In the genomic region with DNA sequence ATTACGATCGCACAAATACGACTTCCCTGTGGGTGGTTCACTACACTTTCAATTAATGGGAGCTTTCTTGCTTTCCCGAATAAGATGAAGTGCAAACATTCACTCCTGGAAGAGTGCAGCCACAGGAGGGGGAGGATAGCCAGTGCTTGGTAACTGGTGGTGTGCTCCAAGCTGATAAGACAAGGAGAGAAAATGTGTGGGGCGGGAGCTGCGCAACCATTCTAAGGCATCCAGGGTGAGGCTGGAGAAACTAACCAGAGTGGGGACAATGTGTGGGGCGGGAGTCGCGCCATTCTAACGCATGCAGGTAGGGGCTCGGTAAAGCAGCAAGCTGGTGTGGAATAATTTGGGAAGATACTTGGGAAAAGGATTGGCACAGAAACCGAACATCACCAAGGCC, we compare ENCODE assay signal across 26 mouse cellular contexts. TPM values are rescaled to one million over a fixed set of nuclear protein-coding genes. Genes with fewer than 3 reads are reported as not detected.
A peak's percentile ranks its signal among the peaks of the same experiment; 100 is the strongest.
DNase-seq lines count a peak whose midpoint lies in the region; ATAC-seq lines count a peak whose summit lies in the region.
"Had no signal": no experiment of that assay in that cellular context is flagged by ENCODE, and none has a peak within 500 bp of the region (broad histone marks: within the 10 kb centered on the region; RNA-seq: fewer than 3 reads in every experiment).

No protein-coding gene starts in this region.

- no peak overlapping the region for H3K4me2 ChIP-seq in heart, embryonic 11.5 days
- H3K4me2 ChIP-seq in lung, embryonic 15.5 days: 0 out of 2 replicates have a peak overlapping the region, but pooled peaks have one; percentile 13
- no peak overlapping the region for H3K4me2 ChIP-seq in liver, embryonic 11.5 days
- H3K4me2 ChIP-seq: embryonic facial prominence, embryonic 15.5 days; hindbrain, embryonic 13.5 days; intestine, embryonic 15.5 days had no signal

- H3K9ac ChIP-seq in heart, embryonic 11.5 days (ENCODE audit: low read depth, low read length): no peak overlapping the region
- no peak overlapping the region for H3K9ac ChIP-seq in lung, embryonic 15.5 days
- H3K9ac ChIP-seq in liver, embryonic 11.5 days (ENCODE audit: low read depth, low read length): no peak overlapping the region
- H3K9ac ChIP-seq: embryonic facial prominence, embryonic 15.5 days; hindbrain, embryonic 13.5 days; intestine, embryonic 15.5 days had no signal

- 65% methylated on average over 12 of the region's 12 CpGs for whole genome bisulfite sequencing in heart, embryonic 11.5 days (ENCODE audit: insufficient replicate concordance)
- 68% methylated on average over 12 of the region's 12 CpGs for WGBS in lung, embryonic 15.5 days
- WGBS in liver, embryonic 11.5 days: 63% methylated on average over 12 of the region's 12 CpGs

- H3K4me1 ChIP-seq in heart, embryonic 11.5 days (ENCODE audit: control insufficient read depth, insufficient read depth, low read length): no peaks in the 10 kb centered on the region
- H3K4me1 ChIP-seq in lung, embryonic 15.5 days: no peaks in the 10 kb centered on the region
- no peaks in the 10 kb centered on the region for H3K4me1 ChIP-seq in liver, embryonic 11.5 days (replicated peaks; ENCODE audit: control insufficient read depth, insufficient read depth, low read length)
- H3K4me1 ChIP-seq: embryonic facial prominence, embryonic 15.5 days; forebrain, embryonic 10.5 days; hindbrain, embryonic 13.5 days; intestine, embryonic 15.5 days had no signal

- no peak overlapping the region for H3K27ac ChIP-seq in heart, embryonic 11.5 days (ENCODE audit: low read depth, low read length)
- H3K27ac ChIP-seq in lung, embryonic 15.5 days: no peak overlapping the region
- H3K27ac ChIP-seq in liver, embryonic 11.5 days (ENCODE audit: low read depth, low read length): no peak overlapping the region
- H3K27ac ChIP-seq: embryonic facial prominence, embryonic 15.5 days; forebrain, embryonic 10.5 days; hindbrain, embryonic 13.5 days; hindbrain, postnatal 0 days; intestine, embryonic 15.5 days had no signal

- no peak for DNase-seq in heart, adult 18-20 months
- DNase-seq in lung, postnatal 36 days: no peak
- DNase-seq in liver, embryonic 11.5 days (ENCODE audit: low spot score): no peak
- DNase-seq: adrenal gland, adult 8-10 months; adrenal gland, postnatal 36 days; cerebellum, adult 2 months; cerebellum, postnatal 10 days; embryo, embryonic 11 days; gastrocnemius, postnatal 36 days had no signal

- H3K36me3 ChIP-seq in heart, embryonic 11.5 days (ENCODE audit: control insufficient read depth, insufficient read depth, low read length): no peaks in the 10 kb centered on the region
- H3K36me3 ChIP-seq in lung, embryonic 15.5 days: no peaks in the 10 kb centered on the region
- no peaks in the 10 kb centered on the region for H3K36me3 ChIP-seq in liver, embryonic 11.5 days (ENCODE audit: control insufficient read depth, insufficient read depth, low read length)
- H3K36me3 ChIP-seq: embryonic facial prominence, embryonic 15.5 days; forebrain, embryonic 10.5 days; hindbrain, embryonic 13.5 days; intestine, embryonic 15.5 days had no signal

- H3K27me3 ChIP-seq in heart, embryonic 11.5 days (ENCODE audit: control insufficient read depth, insufficient read depth, low read length): no peaks in the 10 kb centered on the region
- H3K27me3 ChIP-seq in lung, embryonic 15.5 days: no peaks in the 10 kb centered on the region
- no peaks in the 10 kb centered on the region for H3K27me3 ChIP-seq in liver, embryonic 11.5 days (replicated peaks; ENCODE audit: control insufficient read depth, insufficient read depth, low read length)
- H3K27me3 ChIP-seq: CH12.LX; embryonic facial prominence, embryonic 15.5 days; hindbrain, embryonic 13.5 days; intestine, embryonic 15.5 days had no signal

- ATAC-seq in heart, embryonic 11.5 days (replicated peaks; ENCODE audit: insufficient number of reproducible peaks, low FRiP score, low TSS enrichment): peak; percentile 85
- ATAC-seq in lung, embryonic 15.5 days (ENCODE audit: borderline replicate concordance, extremely low read depth, low FRiP score, low TSS enrichment): no peak
- ATAC-seq in liver, embryonic 11.5 days (replicated peaks; ENCODE audit: low FRiP score): peak; percentile 78
- no peak for ATAC-seq in inflammation-experienced regulatory T-cells, adult 6 months
- ATAC-seq: forebrain, embryonic 14.5 days; hindbrain, postnatal 0 days; intestine, embryonic 15.5 days had no signal

- no peak overlapping the region for H3K4me3 ChIP-seq in heart, embryonic 11.5 days (ENCODE audit: low read depth, low read length)
- no peak overlapping the region for H3K4me3 ChIP-seq in lung, embryonic 15.5 days
- no peak overlapping the region for H3K4me3 ChIP-seq in liver, embryonic 11.5 days (ENCODE audit: low read depth, low read length)
- H3K4me3 ChIP-seq: embryonic facial prominence, embryonic 15.5 days; erythroblast, embryonic 14.5 days; forebrain, embryonic 10.5 days; hindbrain, embryonic 13.5 days; intestine, embryonic 15.5 days had no signal

- H3K9me3 ChIP-seq in heart, embryonic 11.5 days (replicated peaks; ENCODE audit: control insufficient read depth, low read length): no peaks in the 10 kb centered on the region
- H3K9me3 ChIP-seq in lung, embryonic 15.5 days: no peaks in the 10 kb centered on the region
- H3K9me3 ChIP-seq in liver, embryonic 11.5 days (ENCODE audit: control insufficient read depth, low read length): no peaks in the 10 kb centered on the region
- H3K9me3 ChIP-seq: embryonic facial prominence, embryonic 15.5 days; forebrain, embryonic 10.5 days; hindbrain, embryonic 13.5 days; intestine, embryonic 15.5 days had no signal

RNA-seq across cellular contexts. Expression of gene L3mbtl4, which starts 36.6 kb away (rescaled TPM):
- 0.15 TPM in 1 of 2 replicates, not detected in the other for polyA plus RNA-seq in heart, embryonic 11.5 days (2014; fragmentation: Nextera tagmentation; extraction: Ambion mirVana)
- total RNA-seq in heart, adult 18-20 months (2021): under 1 TPM in 1 of 2 experiments, not detected in 1; 0.15 TPM
- polyA plus RNA-seq in lung, embryonic 15.5 days (2015; fragmentation: Nextera tagmentation; extraction: Ambion mirVana): 0.15 and 0.35 TPM in 2 replicates
- not detected in 2 replicates for polyA plus RNA-seq in liver, embryonic 11.5 days (2014; fragmentation: Nextera tagmentation; extraction: Ambion mirVana)
- polyA plus RNA-seq in inflammation-experienced regulatory T-cells, adult 6 months (2017; shearing (Covaris generic)): under 1 TPM in 1 of 3 experiments, not detected in 2; 0.17 TPM
- total RNA-seq: CH12.LX; common myeloid progenitor, adult 5-6 weeks; ES-E14; heart, adult 8-10 months; hematopoietic stem cell, adult 5-6 weeks had no signal
- polyA plus RNA-seq: embryonic facial prominence, embryonic 11.5 days; embryonic facial prominence, embryonic 15.5 days; erythroblast, embryonic 14.5 days; heart, embryonic 16.5 days had no signal

Comparison
In these comparisons a context has a peak if more than half of its experiments do, and no peak if none do; other contexts are left out.
1. ATAC-seq: peak in heart, embryonic 11.5 days (single experiment) and liver, embryonic 11.5 days (single experiment); none in lung, embryonic 15.5 days (single experiment) and inflammation-experienced regulatory T-cells, adult 6 months (single experiment).